Mouse (Mus musculus) retina, postnatal 7 days (tissue): Measurements from ENCODE around the gene Cwh43.
A peak's percentile ranks its signal among the peaks of the same experiment; 100 is the strongest.
"Not testable (repeated sequence)": the region's sequence is repeated elsewhere in the genome, so short reads cannot be mapped to it uniquely, and the experiment has no call there.

ENCODE experiments used
- DNase-seq: peaks from one replicate; pipeline ENCODE4 v3.0.0-alpha.2; 2012; ENCODE audit warnings: low read depth, low spot score

The Cwh43 gene

GRCm38 (mm10) chr5:73474412-73475405 lies 68.8 kb downstream of the Cwh43 start:
- no peak for DNase-seq

- DNase-seq, result no peak
These were observed 74.8 kb downstream of the Cwh43 start, which contains the start of gene Dcun1d4 for GRCm38 (mm10) chr5:73480700-73481099. Gene Dcun1d4 (plus strand): TSS chr5:73481000.

- no peak for DNase-seq
These were observed 75.5 kb downstream of the Cwh43 start for GRCm38 (mm10) chr5:73481401-73481800.

DNA sequence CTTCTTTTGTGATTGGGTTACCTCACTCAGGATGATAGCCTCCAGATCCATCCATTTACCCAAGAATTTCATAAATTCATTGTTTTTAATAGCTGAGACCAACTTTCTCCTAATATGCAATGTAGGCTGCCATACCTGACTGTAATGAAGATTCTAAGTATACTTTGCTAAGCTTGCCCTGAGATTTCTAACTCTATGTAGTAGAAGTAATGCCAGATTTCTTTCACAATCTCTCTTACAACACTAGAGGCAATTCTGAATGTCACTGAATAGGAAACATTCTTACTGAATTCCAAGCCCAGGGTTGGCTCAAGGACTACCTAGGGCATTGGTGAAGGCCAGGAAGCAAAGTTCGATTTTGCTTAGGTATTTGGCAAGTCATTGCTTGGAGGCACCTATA lies 76.5 kb downstream of the Cwh43 start:
- DNase-seq, result not testable (repeated sequence)

- no peak for DNase-seq
These were observed 78.2 kb downstream of the Cwh43 start for GRCm38 (mm10) chr5:73484016-73484615.

DNA sequence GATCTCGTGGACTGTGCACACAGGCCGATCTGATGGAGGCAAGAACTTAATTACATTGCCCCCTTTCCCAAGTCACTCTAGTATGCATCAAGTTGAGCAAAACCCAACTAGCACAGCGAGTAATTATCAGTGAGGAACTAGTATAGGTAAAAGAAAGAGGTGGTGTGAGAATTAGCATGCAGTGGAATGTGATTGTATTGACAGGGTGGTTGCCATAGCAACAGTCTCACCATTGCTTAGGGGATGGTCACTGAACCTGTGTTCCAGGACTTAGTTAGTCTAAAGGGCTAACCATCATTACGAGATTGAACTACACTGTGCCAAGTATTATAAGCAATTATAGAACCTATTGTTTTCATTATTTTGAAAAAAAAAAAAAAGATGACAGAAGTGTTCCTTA lies 80.6 kb downstream of the Cwh43 start:
- DNase-seq, result no peak

DNA sequence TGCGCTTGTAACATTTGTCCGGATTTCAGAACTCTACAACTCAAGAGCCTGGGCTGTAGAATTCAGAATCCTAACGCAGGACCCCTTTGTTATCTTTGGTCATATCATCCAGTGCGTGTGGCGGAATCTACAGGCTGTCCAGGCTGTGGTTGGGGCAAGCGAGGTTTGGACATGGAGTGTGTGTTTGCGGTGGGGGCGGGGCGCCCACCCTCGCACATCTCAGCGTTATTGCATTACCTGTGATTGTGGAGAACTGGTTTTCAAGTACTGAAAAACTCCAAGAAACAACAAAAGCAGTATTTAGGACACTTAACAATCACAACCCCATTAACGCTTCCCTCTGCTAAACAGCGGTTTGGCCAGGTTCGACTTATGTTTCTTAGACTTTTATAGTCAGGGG lies 84.0 kb downstream of the Cwh43 start:
- no peak for DNase-seq

- DNase-seq, result peak; percentile 97
These were observed 84.8 kb downstream of the Cwh43 start for GRCm38 (mm10) chr5:73490596-73491073.

DNA sequence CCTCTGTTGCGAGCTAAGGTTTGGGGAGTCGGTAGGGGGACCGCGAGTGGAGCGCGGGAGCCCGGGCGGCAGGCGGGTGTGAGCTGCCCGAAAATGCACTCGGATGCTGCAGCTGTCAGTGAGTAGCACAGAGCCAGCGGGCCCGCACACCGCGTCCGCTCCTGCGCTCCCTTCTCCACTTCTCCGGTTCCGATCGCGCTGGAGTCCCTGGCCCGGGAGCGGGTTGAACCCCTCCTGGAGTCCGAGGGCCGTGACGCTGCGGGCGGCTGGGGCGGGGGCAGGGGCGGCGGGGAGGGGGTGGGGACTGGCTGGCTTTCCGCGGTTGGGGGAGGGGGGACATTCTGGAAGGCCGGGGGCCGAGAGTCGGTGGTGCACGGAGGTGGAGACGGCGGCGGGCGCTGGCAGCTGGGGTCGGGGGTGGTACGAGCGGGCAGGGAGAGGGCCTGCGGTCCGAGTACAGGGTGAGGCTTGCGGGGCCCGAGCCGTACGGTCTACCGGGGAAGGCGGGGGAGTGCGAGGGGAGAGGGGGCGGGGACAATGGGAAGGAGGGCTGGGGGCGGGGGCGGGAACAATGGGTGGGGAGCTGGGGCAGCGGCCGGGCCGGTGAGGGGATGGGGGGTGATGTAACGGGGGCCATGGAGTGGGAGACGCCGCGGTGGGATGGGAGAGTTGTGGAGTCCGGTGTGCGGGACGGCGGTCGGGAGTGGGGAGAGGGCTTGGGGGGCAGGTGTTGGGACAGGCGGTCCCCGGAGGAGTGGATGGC lies 85.4 kb downstream of the Cwh43 start:
- no peak for DNase-seq

- peak; percentile 73 for DNase-seq
These were observed 86.2 kb downstream of the Cwh43 start for GRCm38 (mm10) chr5:73491837-73492720.

GRCm38 (mm10) chr5:73497401-73497800 lies 91.5 kb downstream of the Cwh43 start:
- no peak for DNase-seq

- no peak for DNase-seq
These were observed 92.7 kb downstream of the Cwh43 start for GRCm38 (mm10) chr5:73498559-73498958.

- DNase-seq, result no peak
These were observed 95.1 kb downstream of the Cwh43 start for GRCm38 (mm10) chr5:73500867-73501440.

DNA sequence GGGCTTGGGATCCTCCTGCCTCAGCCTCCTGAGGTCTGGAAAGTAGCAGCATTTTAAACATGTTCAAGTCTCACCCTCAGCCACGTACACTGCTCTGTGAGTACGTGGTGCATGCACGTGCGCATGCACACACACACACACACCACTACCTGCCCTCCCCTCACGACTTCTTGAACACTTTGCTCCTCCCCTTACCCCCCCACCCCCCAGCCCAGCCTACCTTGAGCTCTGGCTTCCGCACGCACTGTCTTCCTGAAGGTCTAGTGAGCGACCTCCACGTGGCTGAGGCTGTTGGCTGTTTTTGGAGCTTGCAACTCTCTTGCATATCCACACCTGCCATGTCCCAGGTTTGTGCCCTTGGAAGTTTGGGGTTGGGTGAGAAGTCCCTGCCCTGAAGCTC lies 96.5 kb downstream of the Cwh43 start:
- DNase-seq, result no peak
